Mouse (Mus musculus) ES-E14 (cell line): ENCODE results near the gene Plekhm1. TPM values are rescaled to one million over a fixed set of nuclear protein-coding genes. Genes with fewer than 3 reads are reported as not detected.
"Not testable (repeated sequence)": the region's sequence is repeated elsewhere in the genome, so short reads cannot be mapped to it uniquely, and the experiment has no call there.

Source experiments
- DNase-seq: peaks from one replicate; pipeline ENCODE4 v3.0.0-alpha.2; 2013; ENCODE audit warnings: low read depth, low spot score
- H3K27ac ChIP-seq: 2 replicates; pipeline ENCODE4 v1.5.1; 2012; ENCODE audit warnings: low read depth, mild to moderate bottlenecking, low read length, moderate library complexity, mixed read lengths; ENCODE audit not compliant: poor library complexity, insufficient read depth, severe bottlenecking
- H3K36me3 ChIP-seq: 2 replicates; pipeline ENCODE4 v1.6.1; 2012; ENCODE audit warnings: mild to moderate bottlenecking, low read length, moderate library complexity, mixed read lengths; ENCODE audit not compliant: control insufficient read depth, poor library complexity, insufficient read depth, severe bottlenecking
- H3K4me1 ChIP-seq, 2 experiments: fragments of 150-350 bp in 1 of 2; sonication (generic) in 1 of 2; 2 replicates each; pipeline ENCODE4 v1.6.1; 2012; ENCODE audit warnings: low read length in 2 of 2, mild to moderate bottlenecking in 1 of 2, mixed read lengths in 1 of 2; ENCODE audit not compliant: control insufficient read depth in 2 of 2, insufficient read depth in 2 of 2, poor library complexity in 1 of 2
- H3K4me3 ChIP-seq, 2 experiments: fragments of 150-350 bp in 1 of 2; sonication (generic) in 1 of 2; 2 replicates each; pipeline ENCODE4 v1.5.1; 2012; ENCODE audit warnings: low read length in 2 of 2, low read depth in 1 of 2, mild to moderate bottlenecking in 1 of 2, mixed read lengths in 1 of 2; ENCODE audit not compliant: insufficient read depth in 1 of 2, poor library complexity in 1 of 2, severe bottlenecking in 1 of 2
- H3K9ac ChIP-seq: 2 replicates; pipeline ENCODE4 v1.6.1; 2012; ENCODE audit warnings: low read depth, mild to moderate bottlenecking, low read length, mixed read lengths; ENCODE audit not compliant: poor library complexity, insufficient read depth, severe bottlenecking
- H3K9me3 ChIP-seq: fragments of 150-350 bp; sonication (generic); 2 replicates; pipeline ENCODE4 v1.6.1; 2012; ENCODE audit warnings: low read depth, mild to moderate bottlenecking, low read length; ENCODE audit not compliant: control insufficient read depth, insufficient read depth
- CHD2 ChIP-seq: IDR thresholded peaks from 2 replicates; pipeline ENCODE4 v1.6.1; 2014; ENCODE audit warnings: mild to moderate bottlenecking, low read depth, low read length, inconsistent platforms
- HCFC1 ChIP-seq: IDR thresholded peaks from 2 replicates; pipeline ENCODE4 v1.6.1; 2012; ENCODE audit warnings: low read length, inconsistent platforms, borderline replicate concordance; ENCODE audit not compliant: insufficient read depth
- MAFK ChIP-seq: IDR thresholded peaks from 2 replicates; pipeline ENCODE4 v1.6.1; 2014; ENCODE audit warnings: mild to moderate bottlenecking, low read depth, low read length, inconsistent platforms; ENCODE audit not compliant: insufficient read depth
- ZC3H11A ChIP-seq: IDR thresholded peaks from 2 replicates; pipeline ENCODE4 v1.6.1; 2012; ENCODE audit warnings: low read depth, mild to moderate bottlenecking, inconsistent platforms, low read length, borderline replicate concordance
- ZNF384 ChIP-seq: IDR thresholded peaks from 2 replicates; pipeline ENCODE4 v1.6.1; 2012; ENCODE audit warnings: low read depth, low read length, inconsistent platforms
- in situ Hi-C, 2 experiments: fragments of 600-800 bp; cut with MboI; formaldehyde crosslinking; loops; one replicate each; pipeline ENCODE4 v1.15.1; 2025; ENCODE audit warnings: low sequenced_read_pairs in 2 of 2, inconsistent platforms in 1 of 2; ENCODE audit not compliant: unreplicated experiment in 2 of 2
- total RNA-seq: library from RNA; depleted of rRNA; stranded (reverse); fragments of 300-350 nt; gene quantifications from 2 replicates; pipeline ENCODE4 v1.2.3, GENCODE M21; 2012

Plekhm1 gene
- total RNA-seq, 1 experiment, result 11.7 TPM

- Histone ChIP-seq H3K27ac (no peak overlapping the region), H3K36me3 (peaks cover 4% of the 10 kb centered on the region; the same call in 1 of the 2 replicates), H3K9ac (no peak overlapping the region), H3K9me3 (no peaks in the 10 kb centered on the region), H3K4me3 (no peak overlapping the region), H3K4me1 (peaks cover 0 to 10% of the 10 kb centered on the region in 2 experiments; a peak in 2 of 4 replicates)
- no peak for TF ChIP-seq CHD2
- DNase-seq, result no peak
- in situ Hi-C loops, result loop anchor here in 1 of 2 experiments (10.0 kb wide), 2 partner anchors 133 to 343 kb away; no protein-coding TSS in a partner anchor
These were observed 80.8 kb downstream of the Plekhm1 start for GRCm38 (mm10) chr11:103331502-103332185.

- TF ChIP-seq MAFK, result 0 out of 2 replicates have a peak, but pooled peaks have one; percentile 41
- no peak for TF ChIP-seq ZNF384
- no peak overlapping the region for H3K9ac ChIP-seq
- H3K4me1 ChIP-seq, result peaks cover 0 to 11% of the 10 kb centered on the region in 2 experiments; a peak in 2 of 4 replicates
- H3K36me3 ChIP-seq, result peaks cover 4% of the 10 kb centered on the region; the same call in 1 of the 2 replicates
- H3K4me3 ChIP-seq, result no peak overlapping the region
- no peak overlapping the region for H3K27ac ChIP-seq
- no peak for DNase-seq
- in situ Hi-C loops, result loop anchor here in 1 of 2 experiments (10.0 kb wide), 2 partner anchors 134 to 344 kb away; no protein-coding TSS in a partner anchor
- H3K9me3 ChIP-seq, result no peaks in the 10 kb centered on the region
These were observed 81.7 kb downstream of the Plekhm1 start for GRCm38 (mm10) chr11:103330651-103331319.

DNA sequence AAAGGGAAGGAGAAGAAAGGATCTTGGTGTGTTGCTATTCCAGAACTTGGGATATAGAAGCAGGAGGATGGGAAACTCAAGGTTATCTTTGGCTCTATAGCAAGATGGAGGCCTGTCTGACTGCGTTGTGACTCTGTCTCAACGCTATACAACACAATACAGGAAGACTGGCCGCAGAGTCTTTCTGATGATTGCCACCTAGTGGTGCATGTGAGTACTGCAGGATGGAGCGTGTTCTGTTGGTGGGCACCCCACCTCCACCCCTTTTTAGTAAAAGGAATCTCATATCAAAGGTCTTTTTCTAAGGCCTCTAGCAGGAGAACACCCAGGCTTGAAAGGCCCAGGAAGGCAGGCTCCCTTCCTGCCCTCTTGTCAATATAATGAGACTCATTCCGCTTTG lies 85.5 kb downstream of the Plekhm1 start:
- TF ChIP-seq MAFK, result no peak
- no peak overlapping the region for H3K9ac ChIP-seq
- H3K4me1 ChIP-seq, result peaks cover 0 to 9% of the 10 kb centered on the region in 2 experiments; a peak in 2 of 4 replicates
- no peaks in the 10 kb centered on the region for H3K9me3 ChIP-seq
- peak; percentile 79 for DNase-seq
- peaks cover 2% of the 10 kb centered on the region; the same call in 1 of the 2 replicates for H3K36me3 ChIP-seq
- H3K4me3 ChIP-seq, result no peak overlapping the region
- no peak overlapping the region for H3K27ac ChIP-seq
- in situ Hi-C loops, result no loop called here

DNA sequence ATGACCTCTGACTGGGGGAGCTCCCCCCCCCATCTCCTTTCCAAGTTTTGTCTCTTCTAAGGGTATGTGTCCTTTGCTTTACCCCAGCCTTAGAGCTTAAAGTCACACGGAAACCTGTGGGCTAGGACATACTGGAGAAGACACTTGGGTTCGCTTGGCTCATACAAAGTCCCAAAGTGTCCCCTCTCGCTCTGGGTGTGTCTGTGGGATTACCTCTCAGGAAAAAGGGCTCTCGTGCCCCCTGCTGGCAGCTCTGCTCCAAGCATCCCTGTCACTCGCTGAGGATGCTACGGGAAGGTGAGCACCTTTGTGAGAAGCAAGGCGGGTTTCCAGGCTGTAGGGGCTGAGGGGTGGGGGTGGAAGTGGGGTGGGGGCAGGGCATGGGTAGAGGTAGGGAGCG lies 87.3 kb downstream of the Plekhm1 start:
- Histone ChIP-seq H3K9ac (no peak overlapping the region), H3K4me1 (peaks cover 0 to 4% of the 10 kb centered on the region in 2 experiments; a peak in 2 of 4 replicates), H3K9me3 (no peaks in the 10 kb centered on the region), H3K27ac (no peak overlapping the region), H3K4me3 (no peak overlapping the region), H3K36me3 (no peaks in the 10 kb centered on the region)
- TF ChIP-seq MAFK (no peak), CHD2 (no peak), ZNF384 (no peak), ZC3H11A (0 out of 2 replicates have a peak, but pooled peaks have one; percentile 32), HCFC1 (no peak)
- in situ Hi-C loops, result no loop called here
- peak; percentile 76 for DNase-seq

GRCm38 (mm10) chr11:103324723-103325122 lies 87.8 kb downstream of the Plekhm1 start:
- no peak for TF ChIP-seq MAFK
- TF ChIP-seq ZNF384, result no peak
- TF ChIP-seq HCFC1, result no peak
- TF ChIP-seq ZC3H11A, result no peak
- no peak for TF ChIP-seq CHD2
- Histone ChIP-seq H3K9me3 (no peaks in the 10 kb centered on the region), H3K4me3 (no peak overlapping the region), H3K27ac (no peak overlapping the region), H3K4me1 (0 out of 4 replicates have a peak, but pooled peaks cover 0 to 3% of the 10 kb centered on the region in 2 experiments), H3K36me3 (no peaks in the 10 kb centered on the region), H3K9ac (no peak overlapping the region)
- in situ Hi-C loops, result no loop called here
- DNase-seq, result no peak

GRCm38 (mm10) chr11:103322832-103323231 lies 89.7 kb downstream of the Plekhm1 start:
- H3K27ac ChIP-seq, H3K4me1 ChIP-seq, H3K9ac ChIP-seq, H3K9me3 ChIP-seq, H3K4me3 ChIP-seq, H3K36me3 ChIP-seq, DNase-seq, in situ Hi-C loops: not testable (repeated sequence)
